Mouse (Mus musculus) thymus, postnatal 25 days (tissue): ENCODE data around the gene Prl3b1.

Experiments
- DNase-seq: peaks from one replicate; pipeline ENCODE4 v3.0.0; 2022

Gene Prl3b1

DNA sequence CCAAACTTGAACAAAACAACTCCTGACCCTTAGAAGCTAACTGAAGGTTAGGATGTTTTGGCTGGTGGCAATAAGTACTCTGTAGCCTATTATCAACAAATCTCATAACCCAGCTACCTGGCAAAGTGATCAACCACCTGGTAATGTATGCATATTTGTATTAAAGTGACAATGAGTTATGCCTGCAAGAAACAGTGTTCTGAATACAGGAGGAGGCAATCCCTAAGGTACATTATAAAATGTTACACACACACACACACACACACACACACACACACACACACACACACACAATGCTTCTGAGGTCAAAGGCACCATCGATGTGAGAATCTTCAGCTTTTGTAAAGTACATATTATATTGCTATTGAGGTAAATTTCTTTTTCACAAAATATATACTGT lies at the start of gene Prl3b1:
Prl3b1 (plus strand) TSS at position 301 of the 400 bp plus-strand sequence.
- no peak for DNase-seq

- no peak for DNase-seq
These were observed 45.3 kb upstream of the Prl3b1 start, which contains the start of gene Prl3c1 for GRCm38 (mm10) chr13:27196359-27196758. TSS of gene Prl3c1 (plus strand) at chr13:27196659.

DNA sequence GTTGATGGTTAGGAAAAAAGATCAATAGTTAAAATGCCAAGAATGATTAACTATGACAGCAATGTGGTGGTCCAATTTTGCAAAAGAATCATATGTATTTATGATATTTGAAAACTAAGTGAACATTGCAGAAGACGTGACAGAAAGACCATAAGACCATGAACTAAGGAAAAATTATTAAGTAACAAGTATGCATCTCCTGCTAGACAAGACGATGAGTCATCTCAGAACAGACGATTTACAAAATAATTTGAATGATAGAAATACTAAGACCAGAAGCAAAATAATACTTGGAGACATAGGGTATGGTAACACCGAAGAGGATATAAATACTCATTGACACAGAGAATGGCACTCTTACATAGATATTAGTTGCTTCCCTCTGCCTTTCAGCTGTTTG lies 17.5 kb downstream of the Prl3b1 start, which contains the start of gene Prl3a1:
Prl3a1 (plus strand) TSS at position 301 of the 400 bp plus-strand sequence.
- no peak for DNase-seq
